20 mouse cellular contexts compared by ENCODE assay signal in genomic region chr19:57036860-57037259, GRCm38 (mm10). TPM values are rescaled to one million over a fixed set of nuclear protein-coding genes. Genes with fewer than 3 reads are reported as not detected.
"Had no signal": no experiment of that assay in that cellular context is flagged by ENCODE, and none has a peak within 500 bp of the region (broad histone marks: within the 10 kb centered on the region; RNA-seq: fewer than 3 reads in every experiment).

No protein-coding gene starts in this region.

- ATAC-seq: liver, postnatal 0 days; lung, postnatal 0 days; midbrain, embryonic 13.5 days; midbrain, embryonic 16.5 days had no signal

- DNase-seq: liver, postnatal 0 days; lung, adult 2 months; lung, postnatal 14 days; lung, postnatal 36 days; right cerebral cortex, postnatal 14 days; thymus, adult 2 months; thymus, postnatal 25 days; thymus, postnatal 4 days had no signal

- H3K27ac ChIP-seq: lung, embryonic 15.5 days; macrophage; midbrain, embryonic 13.5 days; neural tube, embryonic 12.5 days; stomach, embryonic 15.5 days; stomach, postnatal 0 days had no signal

- H3K4me3 ChIP-seq: lung, embryonic 15.5 days; megakaryocyte, embryonic 14.5 days; midbrain, embryonic 13.5 days; neural tube, embryonic 12.5 days; stomach, embryonic 15.5 days had no signal

RNA-seq across cellular contexts. Expression of gene Afap1l2, which starts 28.8 kb away (rescaled TPM):
- total RNA-seq: megakaryocyte progenitor cell, adult 5-6 weeks; monocyte, adult 5-6 weeks; neutrophil, adult 5-6 weeks had no signal
- polyA plus RNA-seq: macrophage had no signal
